Mouse (Mus musculus) intestine, postnatal 0 days (tissue): ENCODE results near the gene Polr1d. TPM values are rescaled to one million over a fixed set of nuclear protein-coding genes. Genes with fewer than 3 reads are reported as not detected.

Experiments used
- ATAC-seq: fragments of 200-750 bp; cut with Nextera tagmentation; 2 replicates; pipeline ENCODE4 v1.8.0; 2017; ENCODE audit warnings: mild to moderate bottlenecking, moderate TSS enrichment, moderate library complexity
- H3K27ac ChIP-seq: fragments of 300-500 bp; sonication (generic); 2 replicates; pipeline ENCODE4 v1.5.1; 2014; ENCODE audit warnings: mild to moderate bottlenecking, low read depth, low read length, moderate library complexity
- H3K27me3 ChIP-seq: fragments of 300-500 bp; sonication (generic); replicated peaks from 2 replicates; pipeline ENCODE4 v1.6.1; 2014; ENCODE audit warnings: low read length, mixed read lengths; ENCODE audit not compliant: control insufficient read depth, insufficient read depth
- H3K36me3 ChIP-seq: fragments of 300-500 bp; sonication (generic); 2 replicates; pipeline ENCODE4 v1.6.1; 2014; ENCODE audit warnings: mild to moderate bottlenecking, moderate library complexity; ENCODE audit not compliant: control insufficient read depth, insufficient read depth
- H3K4me1 ChIP-seq: fragments of 300-500 bp; sonication (generic); replicated peaks from 2 replicates; pipeline ENCODE4 v1.6.1; 2014; ENCODE audit warnings: antibody characterized with exemption, low read length, mixed read lengths; ENCODE audit not compliant: control insufficient read depth, insufficient read depth
- H3K4me2 ChIP-seq: fragments of 300-500 bp; sonication (generic); replicated peaks from 2 replicates; pipeline ENCODE4 v1.6.1; 2014; ENCODE audit warnings: low read depth, mild to moderate bottlenecking, moderate library complexity
- H3K4me3 ChIP-seq: fragments of 300-500 bp; sonication (generic); 2 replicates; pipeline ENCODE4 v1.5.1; 2014; ENCODE audit warnings: low read depth, low read length
- H3K9ac ChIP-seq: fragments of 300-500 bp; sonication (generic); 2 replicates; pipeline ENCODE4 v1.6.1; 2014; ENCODE audit warnings: mild to moderate bottlenecking, low read depth, low read length
- H3K9me3 ChIP-seq: fragments of 300-500 bp; sonication (generic); 2 replicates; pipeline ENCODE4 v1.6.1; 2016; ENCODE audit warnings: mixed run types; ENCODE audit not compliant: control insufficient read depth
- CTCF ChIP-seq: sonication (generic); IDR thresholded peaks from 2 replicates; pipeline ENCODE4 v1.5.1; 2016; ENCODE audit warnings: low read depth, mild to moderate bottlenecking, control low read depth, antibody characterized with exemption, moderate library complexity
- WGBS: fragments of 180-500 bp; shearing (Covaris S2); extraction: QIAGEN DNeasy Blood & Tissue Kit; methylation state at CpG from one replicate; pipeline ENCODE4 v1.1.7; 2014; 5-methylcytosine and 5-hydroxymethylcytosine counted together
- polyA plus RNA-seq: library from polyadenylated mRNA; unstranded; fragments of >200 nt; fragmentation: Nextera tagmentation; extraction: Ambion mirVana; gene quantifications from 2 replicates; pipeline ENCODE4 v1.2.1, GENCODE M21; 2015

Polr1d gene
- polyA plus RNA-seq, 1 experiment from 2014 or later, result 116 TPM

DNA sequence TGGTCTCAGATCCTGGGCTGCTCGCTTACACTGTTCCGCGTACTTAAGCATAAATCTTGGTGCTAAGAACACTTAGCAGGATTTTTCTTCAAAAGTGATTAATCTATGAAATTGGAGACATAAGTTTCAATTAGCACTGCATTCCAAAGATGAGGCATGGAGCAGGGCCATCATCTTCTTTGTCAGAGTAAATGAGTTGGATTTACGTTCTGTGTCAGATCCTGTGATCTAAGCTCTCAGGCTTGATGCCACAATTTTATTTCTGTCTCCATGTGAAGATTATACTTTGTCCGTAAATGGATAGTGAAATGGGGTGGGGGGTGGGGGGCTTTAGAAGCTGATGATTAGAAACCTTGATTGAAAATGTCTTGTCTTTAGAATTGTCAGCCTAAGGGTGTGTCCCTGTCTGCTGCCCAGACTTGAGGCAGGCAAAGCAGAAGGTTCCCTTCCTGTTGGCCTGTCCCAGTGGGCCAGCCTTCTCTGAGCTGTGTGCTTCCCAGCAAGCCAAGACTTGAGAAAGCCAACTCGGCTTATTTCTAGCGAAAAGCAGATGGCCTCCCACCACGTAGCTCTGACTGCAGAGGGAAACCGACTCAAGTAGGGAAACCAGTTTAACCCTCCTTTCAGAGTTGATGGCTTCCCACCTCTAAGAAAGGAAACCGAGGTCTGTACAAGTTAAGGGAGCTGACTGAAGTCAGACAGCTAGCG is 13.6 kb downstream of the Polr1d start:
- Histone ChIP-seq H3K4me1 (no peaks in the 10 kb centered on the region), H3K36me3 (no peaks in the 10 kb centered on the region), H3K27me3 (no peaks in the 10 kb centered on the region), H3K4me3 (no peak overlapping the region), H3K9ac (no peak overlapping the region), H3K27ac (no peak overlapping the region), H3K9me3 (no peaks in the 10 kb centered on the region), H3K4me2 (no peak overlapping the region)
- WGBS, result 83% methylated on average over 11 of the region's 11 CpGs
- ATAC-seq, result no peak
- TF ChIP-seq CTCF, result no peak

DNA sequence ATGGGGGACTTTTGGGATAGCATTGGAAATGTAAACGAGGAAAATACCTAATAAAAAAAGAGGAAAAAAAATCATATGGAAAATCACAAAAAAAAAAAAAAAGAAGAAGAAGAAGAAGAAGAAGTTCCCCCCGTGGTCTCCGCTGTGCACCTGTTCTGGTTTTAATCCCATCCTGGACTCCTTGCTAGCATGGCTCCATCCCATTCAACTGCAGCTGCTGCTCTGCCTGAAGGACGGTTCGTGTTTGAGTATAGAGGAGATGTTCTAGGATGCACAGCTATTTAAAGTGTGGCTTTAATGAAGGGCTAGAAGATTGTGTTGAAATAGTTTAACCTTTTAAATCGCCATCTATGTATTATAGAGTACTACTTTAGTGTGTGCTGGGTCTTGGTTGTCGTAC is 15.6 kb downstream of the Polr1d start:
- no peak for TF ChIP-seq CTCF
- no peaks in the 10 kb centered on the region for H3K9me3 ChIP-seq
- H3K9ac ChIP-seq, result no peak overlapping the region
- no peak overlapping the region for H3K27ac ChIP-seq
- H3K4me2 ChIP-seq, result no peak overlapping the region
- no peaks in the 10 kb centered on the region for H3K4me1 ChIP-seq
- H3K36me3 ChIP-seq, result 0 out of 2 replicates have a peak, but pooled peaks cover 7% of the 10 kb centered on the region
- H3K4me3 ChIP-seq, result no peak overlapping the region
- ATAC-seq, result no peak
- H3K27me3 ChIP-seq, result no peaks in the 10 kb centered on the region
- 94% methylated on average over 7 of the region's 7 CpGs for WGBS

DNA sequence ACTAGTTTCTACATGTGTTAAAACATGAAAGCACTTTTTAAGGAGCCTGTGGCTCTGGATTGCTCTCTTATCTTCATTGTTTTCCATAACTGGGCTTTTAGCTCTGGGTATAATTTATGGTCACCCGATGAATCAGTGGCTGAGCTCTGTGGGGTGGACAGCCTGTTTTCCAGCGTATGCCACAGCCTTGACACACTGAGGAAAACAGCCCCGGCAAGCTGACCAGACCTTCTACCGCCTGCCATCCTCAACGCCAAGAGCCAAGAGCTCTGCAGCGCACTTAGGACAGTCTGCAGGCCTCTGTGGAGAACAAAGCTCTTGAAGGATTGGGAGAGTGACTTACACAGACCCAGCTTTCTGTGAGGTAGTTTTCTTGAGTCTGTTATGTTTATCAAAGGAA is 17.4 kb downstream of the Polr1d start:
- Histone ChIP-seq H3K4me3 (no peak overlapping the region), H3K27me3 (no peaks in the 10 kb centered on the region), H3K36me3 (0 out of 2 replicates have a peak, but pooled peaks cover 7% of the 10 kb centered on the region), H3K27ac (no peak overlapping the region), H3K9me3 (no peaks in the 10 kb centered on the region), H3K4me2 (no peak overlapping the region), H3K4me1 (no peaks in the 10 kb centered on the region), H3K9ac (no peak overlapping the region)
- ATAC-seq, result no peak
- WGBS, result 72% methylated on average over 6 of the region's 6 CpGs
- no peak for TF ChIP-seq CTCF

DNA sequence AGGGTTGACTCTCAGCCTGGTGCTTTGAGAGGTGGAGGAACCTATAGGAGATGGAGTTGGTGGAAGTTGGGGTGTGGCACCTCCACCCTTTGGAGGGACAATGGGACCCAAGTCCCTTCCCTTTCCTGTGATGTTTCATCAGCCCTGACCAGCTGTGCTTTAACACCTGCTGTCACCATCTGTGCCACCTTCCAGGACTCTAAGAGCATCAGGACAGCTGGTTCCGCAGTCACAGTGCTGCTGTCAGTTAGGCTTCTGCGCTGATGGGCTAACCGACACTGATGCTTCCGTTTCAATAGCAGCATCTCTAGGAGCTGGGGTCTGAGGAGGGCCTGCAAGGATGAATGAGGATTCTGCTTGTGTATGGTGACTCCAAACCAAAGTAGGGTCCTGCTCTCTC is 19.7 kb downstream of the Polr1d start:
- no peaks in the 10 kb centered on the region for H3K4me1 ChIP-seq
- no peak overlapping the region for H3K9ac ChIP-seq
- no peaks in the 10 kb centered on the region for H3K27me3 ChIP-seq
- H3K9me3 ChIP-seq, result no peaks in the 10 kb centered on the region
- no peak for TF ChIP-seq CTCF
- peaks cover 11% of the 10 kb centered on the region for H3K36me3 ChIP-seq
- WGBS, result 95% methylated on average over 4 of the region's 4 CpGs
- ATAC-seq, result no peak
- H3K27ac ChIP-seq, result no peak overlapping the region
- no peak overlapping the region for H3K4me2 ChIP-seq
- H3K4me3 ChIP-seq, result no peak overlapping the region

DNA sequence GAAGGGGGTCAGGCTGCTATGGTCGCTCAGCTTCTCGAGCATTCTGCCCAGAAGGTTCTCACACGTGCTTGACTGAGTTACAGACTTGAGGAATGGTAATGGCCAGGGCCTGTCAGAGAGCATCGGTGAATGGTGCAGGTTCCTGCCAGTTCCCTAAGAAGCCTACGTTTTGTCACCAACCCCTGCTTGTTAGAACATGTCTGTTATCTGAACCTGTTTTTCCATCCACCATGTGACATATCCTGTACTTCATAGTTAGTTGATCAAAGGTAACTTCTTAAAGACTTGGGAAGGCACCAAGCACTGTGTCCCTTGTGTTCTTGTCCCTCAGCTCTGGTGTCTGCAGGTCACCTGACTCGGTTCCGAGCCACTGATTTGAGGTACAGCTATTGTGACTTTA is 21.8 kb downstream of the Polr1d start:
- H3K4me3 ChIP-seq, result no peak overlapping the region
- H3K27ac ChIP-seq, result no peak overlapping the region
- no peak overlapping the region for H3K9ac ChIP-seq
- WGBS, result 86% methylated on average over 7 of the region's 7 CpGs
- TF ChIP-seq CTCF, result no peak
- H3K4me1 ChIP-seq, result no peaks in the 10 kb centered on the region
- no peaks in the 10 kb centered on the region for H3K27me3 ChIP-seq
- no peaks in the 10 kb centered on the region for H3K9me3 ChIP-seq
- peaks cover 18% of the 10 kb centered on the region for H3K36me3 ChIP-seq
- ATAC-seq, result no peak
- no peak overlapping the region for H3K4me2 ChIP-seq

DNA sequence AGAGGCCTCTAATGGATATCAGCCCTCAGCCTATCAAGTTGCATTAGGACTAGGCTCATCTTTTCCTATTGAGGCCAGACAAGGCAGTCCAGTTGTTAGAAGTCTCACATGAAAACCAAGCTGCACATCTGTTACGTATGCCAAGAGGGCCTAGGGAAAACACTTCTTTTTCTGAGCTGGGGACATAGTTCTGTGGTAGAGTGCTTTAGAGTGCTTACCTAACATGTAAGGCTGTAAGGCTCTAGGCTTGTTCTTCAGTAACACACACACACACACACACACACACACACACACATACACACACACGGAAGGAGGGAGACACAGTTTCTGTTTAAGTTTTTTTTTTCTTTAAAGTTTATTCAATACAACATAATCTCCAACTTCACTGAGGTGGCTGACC is 23.3 kb downstream of the Polr1d start:
- WGBS, result 88% methylated on average over 2 of the region's 2 CpGs

DNA sequence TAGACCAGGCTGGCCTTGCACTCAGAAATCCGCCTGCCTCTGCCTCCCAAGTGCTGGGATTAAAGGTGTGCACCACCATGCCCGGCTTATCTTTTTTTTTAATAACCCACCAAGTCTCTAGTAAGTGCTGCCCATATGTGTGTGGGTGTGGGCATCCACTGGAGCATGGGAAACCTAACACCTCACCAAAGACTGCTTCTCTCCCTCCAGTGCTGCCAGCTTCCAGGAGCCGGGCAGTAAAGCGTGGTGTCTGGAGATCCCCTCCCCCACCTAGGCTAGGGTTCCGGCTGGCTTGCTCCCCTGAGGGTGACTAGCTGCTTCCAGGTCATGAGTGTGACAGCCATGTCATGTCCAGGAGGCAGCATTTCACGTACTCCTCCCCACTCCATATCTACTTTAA is 25.4 kb downstream of the Polr1d start:
- ATAC-seq, result no peak
- Histone ChIP-seq H3K9ac (no peak overlapping the region), H3K4me2 (no peak overlapping the region), H3K27ac (no peak overlapping the region), H3K9me3 (no peaks in the 10 kb centered on the region), H3K4me1 (no peaks in the 10 kb centered on the region), H3K27me3 (no peaks in the 10 kb centered on the region), H3K4me3 (no peak overlapping the region), H3K36me3 (peaks cover 27% of the 10 kb centered on the region)
- TF ChIP-seq CTCF, result no peak
- 88% methylated on average over 6 of the region's 6 CpGs for WGBS

More for the DNA sequence above, 23.3 kb downstream of the Polr1d start:
- Histone ChIP-seq H3K9me3 (no peaks in the 10 kb centered on the region), H3K27ac (no peak overlapping the region), H3K27me3 (no peaks in the 10 kb centered on the region), H3K36me3 (peaks cover 19% of the 10 kb centered on the region), H3K4me1 (no peaks in the 10 kb centered on the region), H3K4me3 (no peak overlapping the region), H3K4me2 (no peak overlapping the region), H3K9ac (no peak overlapping the region)
- TF ChIP-seq CTCF, result no peak
- no peak for ATAC-seq
